Mouse (Mus musculus) adrenal gland, postnatal 36 days (tissue): ENCODE results near the gene Ddx46. TPM values are rescaled to one million over a fixed set of nuclear protein-coding genes. Genes with fewer than 3 reads are reported as not detected.
"Not testable (repeated sequence)": the region's sequence is repeated elsewhere in the genome, so short reads cannot be mapped to it uniquely, and the experiment has no call there.

Experiments used
- DNase-seq, 2 experiments: peaks; one replicate each; pipeline ENCODE4 v3.0.0; 2021; ENCODE audit warnings: mixed read lengths in 1 of 2
- long read RNA-seq, 2 experiments: library from polyadenylated mRNA; stranded (forward); transcript quantifications; one replicate each; pipeline ENCODE4 v2.0.0; 2021; ENCODE audit warnings: borderline sequencing depth in 2 of 2
- total RNA-seq, 2 experiments: library from RNA; stranded (reverse); gene quantifications; 2 replicates each; pipeline ENCODE4 v1.2.3; 2021

The Ddx46 gene
- total RNA-seq, result 10 to 100 TPM; 36.5 to 42.6 TPM
- long read RNA-seq, experiment 1, full-length matches to known transcripts, result 5 of 29 reads
- long read RNA-seq, experiment 1, partial matches to known transcripts, result 21 of 29 reads
- long read RNA-seq, experiment 1, other reads (novel, unspliced or antisense), result 3 of 29 reads
- long read RNA-seq, experiment 2, full-length matches to known transcripts, result 4 of 7 reads
- long read RNA-seq, experiment 2, partial matches to known transcripts, result 1 of 7 reads
- long read RNA-seq, experiment 2, other reads (novel, unspliced or antisense), result 2 of 7 reads

GRCm38 (mm10) chr13:55634639-55635127 is at the start of gene Ddx46:
Ddx46 (plus strand) TSS chr13:55635027.
- peak; percentile 92 to 95 for DNase-seq

DNA sequence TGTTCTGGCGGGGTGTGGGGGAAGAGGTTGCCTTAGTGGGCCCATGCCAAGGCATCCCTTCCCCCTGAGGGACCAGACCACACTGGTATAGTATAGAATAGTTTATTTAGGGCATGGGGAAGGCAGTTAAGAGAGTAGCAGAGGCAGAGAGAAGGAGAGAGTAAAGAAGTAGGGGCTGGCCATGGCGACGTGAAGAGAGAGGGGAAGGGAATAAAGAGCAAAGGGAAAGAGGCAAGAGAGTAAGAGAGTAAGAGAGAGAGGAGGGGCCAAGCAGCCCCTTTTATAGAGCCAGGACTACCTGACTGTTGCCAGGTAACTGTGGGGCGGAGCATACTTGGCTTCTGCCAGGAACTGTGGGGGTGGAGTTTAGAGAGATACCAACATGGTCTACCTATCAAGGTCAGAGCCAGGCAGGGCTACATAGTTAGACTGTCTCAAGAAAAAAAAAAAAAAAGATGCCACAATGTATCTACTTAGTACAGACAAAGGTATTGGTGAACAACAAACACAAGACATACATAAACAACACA is 42.8 kb upstream of the Ddx46 start:
- no peak for DNase-seq

GRCm38 (mm10) chr13:55592512-55593253 is 42.1 kb upstream of the Ddx46 start:
- peak; percentile 98 to 99 for DNase-seq

GRCm38 (mm10) chr13:55593254-55593747 is 41.5 kb upstream of the Ddx46 start:
- no peak for DNase-seq

DNA sequence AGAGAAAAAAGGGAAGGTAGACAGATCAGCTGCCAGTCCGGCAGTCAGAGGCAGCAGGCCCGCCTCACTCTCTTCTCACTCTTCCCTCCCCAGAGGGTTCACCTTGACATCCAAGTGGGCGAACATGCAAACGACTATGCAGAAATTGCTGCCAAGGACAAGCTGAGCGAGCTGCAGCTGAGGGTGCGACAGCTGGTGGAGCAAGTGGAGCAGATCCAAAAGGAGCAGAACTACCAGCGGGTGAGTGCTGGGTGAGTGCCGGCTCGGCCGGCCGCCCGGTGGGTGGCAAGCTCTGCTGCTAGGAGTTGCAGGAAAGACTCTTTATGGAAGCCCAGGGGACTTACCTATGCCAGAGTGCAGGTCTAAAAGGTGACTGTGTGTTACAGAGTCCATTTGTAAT is 39.5 kb upstream of the Ddx46 start:
- peak; percentile 59 to 63 for DNase-seq

DNA sequence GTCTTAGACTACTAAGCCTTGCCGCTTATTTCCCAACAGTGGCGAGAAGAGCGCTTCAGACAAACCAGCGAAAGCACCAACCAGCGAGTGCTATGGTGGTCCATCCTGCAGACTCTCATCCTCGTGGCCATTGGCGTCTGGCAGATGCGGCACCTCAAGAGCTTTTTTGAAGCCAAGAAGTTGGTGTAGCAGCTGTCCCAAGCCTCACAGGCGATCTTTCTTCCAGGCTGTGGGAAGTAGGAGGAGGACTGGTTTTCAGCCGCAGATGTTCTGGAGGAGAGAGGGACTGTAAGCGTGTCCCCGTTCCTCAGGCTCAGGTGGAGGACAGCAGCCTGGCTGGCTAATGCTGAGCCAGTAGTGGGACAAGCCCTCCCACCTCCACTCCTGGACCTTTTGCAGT is 38.0 kb upstream of the Ddx46 start:
- no peak for DNase-seq

GRCm38 (mm10) chr13:55599566-55600540 is 35.0 kb upstream of the Ddx46 start, which contains the start of gene B4galt7:
B4galt7 (plus strand) TSS chr13:55599896.
- peak; percentile 91 to 93 for DNase-seq

GRCm38 (mm10) chr13:55600657-55601056 is 34.2 kb upstream of the Ddx46 start:
- no peak for DNase-seq

DNA sequence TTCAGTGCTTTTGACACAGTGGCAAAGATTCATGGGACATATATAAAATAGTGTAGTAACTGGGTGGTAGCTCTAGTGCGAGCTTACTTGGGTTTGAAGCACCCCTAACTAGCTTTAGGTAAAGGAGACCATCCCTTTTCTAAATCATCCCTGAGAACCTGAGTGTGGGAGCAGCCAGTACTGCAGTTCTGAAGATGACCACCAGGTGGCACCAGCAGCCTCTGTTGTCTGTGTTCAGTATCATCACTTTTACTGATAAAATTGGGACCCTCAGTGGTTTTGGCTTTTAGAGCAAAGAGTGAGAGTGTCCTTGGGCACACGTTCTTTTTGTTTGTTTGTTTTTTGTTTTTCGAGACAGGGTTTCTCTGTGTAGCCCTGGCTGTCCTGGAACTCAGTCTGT is 33.2 kb upstream of the Ddx46 start:
- peak; percentile 81 to 89 for DNase-seq

DNA sequence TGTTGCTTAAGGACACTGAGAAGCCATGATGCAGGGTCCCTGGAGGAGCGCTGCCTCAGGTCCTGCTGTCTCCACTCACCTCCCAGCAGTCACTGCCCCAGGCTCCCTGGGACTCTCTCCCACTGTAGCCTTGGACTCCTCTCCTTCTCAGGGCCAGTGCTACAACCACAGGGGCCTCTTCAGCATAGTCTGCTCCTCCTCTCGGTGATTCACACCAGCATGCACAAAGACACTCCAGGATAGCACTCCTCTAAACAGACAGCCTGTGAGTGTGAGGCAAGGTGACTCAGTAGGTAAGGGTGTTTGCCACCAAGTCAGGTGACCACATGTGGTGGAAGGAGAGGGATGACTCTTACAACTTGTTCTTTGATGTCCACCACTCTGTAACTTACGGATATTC is 30.2 kb upstream of the Ddx46 start:
- peak; percentile 17 to 49 for DNase-seq

DNA sequence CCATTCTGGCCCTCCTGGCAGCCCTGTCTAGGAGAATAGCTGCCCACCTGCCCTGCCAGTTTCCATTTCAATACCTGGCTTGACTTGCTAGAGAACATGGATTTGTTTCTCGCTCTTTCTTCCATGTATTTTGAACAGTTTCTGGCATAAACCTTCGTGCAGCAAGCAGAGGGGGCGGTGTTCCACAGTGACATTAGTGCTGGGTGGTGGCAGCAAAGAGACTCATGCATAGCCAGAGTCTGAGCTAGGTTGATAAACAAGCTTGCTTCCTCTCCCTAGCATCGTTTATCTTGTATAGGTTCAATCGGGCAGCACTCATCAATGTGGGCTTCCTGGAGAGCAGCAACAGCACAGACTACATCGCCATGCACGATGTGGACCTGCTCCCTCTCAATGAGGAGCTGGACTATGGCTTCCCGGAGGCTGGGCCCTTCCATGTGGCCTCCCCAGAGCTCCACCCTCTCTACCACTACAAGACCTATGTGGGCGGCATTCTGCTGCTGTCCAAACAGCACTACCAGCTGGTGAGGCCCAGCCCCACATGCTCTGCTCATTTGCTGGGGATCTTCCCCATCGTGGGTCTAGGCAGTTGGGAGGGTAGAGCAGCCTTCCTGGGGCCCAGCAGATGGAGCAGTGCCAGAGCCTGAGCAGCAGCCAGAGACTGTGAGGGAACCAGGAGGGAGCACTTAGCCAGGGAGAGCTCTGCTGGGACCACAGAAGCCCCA is 27.8 kb upstream of the Ddx46 start:
- no peak for DNase-seq

DNA sequence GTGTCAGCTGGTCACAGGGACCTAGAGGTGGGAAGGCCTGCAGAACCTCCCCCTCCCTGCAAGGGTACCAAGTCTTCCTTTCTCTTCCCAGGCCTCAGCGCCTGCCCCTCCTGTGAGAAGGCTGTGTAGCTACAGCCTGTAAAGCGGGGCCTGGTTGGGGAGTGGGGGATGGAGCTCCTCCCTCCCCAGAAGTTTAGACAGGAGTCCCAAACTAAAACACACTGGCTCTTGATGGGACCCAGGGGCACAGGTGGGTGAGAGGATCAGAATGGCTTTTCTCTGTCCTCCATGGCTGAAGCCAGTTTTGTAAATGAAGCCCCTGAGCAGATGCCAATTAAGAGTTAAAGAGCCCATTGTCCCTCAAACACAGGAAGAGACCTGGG is 27.2 kb upstream of the Ddx46 start:
- no peak for DNase-seq

- no peak for DNase-seq
Measured at GRCm38 (mm10) chr13:55611996-55612395, 22.8 kb upstream of the Ddx46 start.

DNA sequence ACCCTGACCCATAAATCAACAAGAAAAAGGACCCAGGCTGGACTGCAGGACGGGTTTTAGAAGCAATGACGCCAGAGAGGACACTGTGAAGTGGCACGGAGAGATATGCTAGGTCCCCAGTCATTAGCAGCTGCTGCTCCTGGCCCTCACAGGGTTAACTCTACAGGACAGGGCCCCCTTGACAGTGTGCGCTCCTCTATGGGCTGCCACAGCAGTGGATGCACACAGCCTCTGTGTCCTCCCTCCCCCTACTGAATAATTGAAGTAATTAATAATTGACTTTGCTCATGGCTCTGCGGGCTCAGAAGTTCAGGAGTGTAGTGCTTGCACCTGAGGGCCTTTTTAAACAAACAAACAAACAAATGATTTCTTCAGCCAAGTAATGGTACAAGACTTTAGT is 21.4 kb upstream of the Ddx46 start:
- no peak for DNase-seq

- DNase-seq, result no peak
Measured at GRCm38 (mm10) chr13:55619328-55619727, 15.5 kb upstream of the Ddx46 start.

GRCm38 (mm10) chr13:55620275-55620674 is 14.6 kb upstream of the Ddx46 start:
- DNase-seq, result no peak

DNA sequence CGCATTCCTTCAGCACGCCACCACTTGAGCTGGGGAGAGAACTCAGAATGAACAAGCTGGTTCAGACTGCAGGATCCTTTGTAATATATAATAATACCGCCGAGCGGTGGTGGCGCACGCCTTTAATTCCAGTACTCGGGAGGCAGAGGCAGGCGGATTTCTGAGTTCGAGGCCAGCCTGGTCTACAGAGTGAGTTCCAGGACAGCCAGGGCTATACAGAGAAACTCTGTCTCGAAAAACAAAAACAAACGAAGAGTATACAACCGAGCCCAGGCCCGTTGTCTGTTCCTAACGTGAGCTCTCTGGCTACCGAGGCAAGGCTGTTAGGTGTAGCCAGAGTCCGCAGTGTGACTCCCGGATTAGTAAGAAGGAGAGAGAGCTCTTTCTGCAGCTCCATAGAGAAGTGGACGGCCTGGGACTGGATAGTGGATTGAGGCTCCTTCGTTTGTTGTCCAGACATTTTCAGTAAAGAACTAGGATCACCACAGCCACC is 12.6 kb upstream of the Ddx46 start:
- not testable (repeated sequence) for DNase-seq

DNA sequence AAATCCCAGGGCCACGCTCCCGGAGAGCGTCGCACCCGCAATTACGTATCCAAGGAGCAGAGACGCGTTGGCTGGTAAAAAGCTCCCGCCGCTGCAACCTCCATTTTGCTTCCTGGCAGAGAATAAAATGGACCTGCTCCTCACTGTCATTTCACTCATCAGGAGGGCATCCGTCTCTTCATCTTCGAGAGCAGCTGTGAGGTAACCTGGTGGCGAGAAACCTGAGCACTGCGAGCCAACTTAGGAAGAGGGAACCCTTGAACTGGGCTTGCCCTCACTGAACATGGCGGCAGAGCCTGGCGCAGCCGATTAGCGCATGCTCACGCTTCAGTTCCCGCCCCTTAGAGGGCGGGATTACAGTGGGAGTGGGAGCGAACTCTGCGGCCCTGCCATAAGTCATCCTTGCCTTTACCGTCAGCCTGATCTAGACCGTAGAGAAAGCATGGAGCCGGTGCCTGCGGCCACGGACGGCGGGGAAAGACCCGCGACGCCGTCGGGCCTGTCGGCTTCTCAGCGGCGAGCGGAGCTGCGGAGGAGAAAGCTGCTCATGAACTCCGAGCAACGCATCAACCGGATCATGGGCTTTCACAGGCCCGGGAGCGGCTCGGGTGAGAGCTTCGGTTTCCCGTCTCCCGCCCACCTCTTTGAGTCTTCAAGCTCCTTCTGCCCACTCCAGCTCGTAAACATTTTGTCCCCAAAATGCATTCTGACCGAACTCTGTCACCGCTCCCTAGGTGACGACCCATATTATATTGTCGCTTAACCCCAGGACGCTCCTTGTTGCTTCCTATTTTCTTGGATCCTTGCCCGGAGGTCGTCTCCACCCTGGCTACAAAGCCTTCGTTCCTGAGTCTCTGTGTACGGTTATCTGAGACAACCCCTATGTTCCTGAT is 11.9 kb upstream of the Ddx46 start, which contains the start of gene Caml:
Gene Caml, plus strand, starts transcription at position 357 of the 893 bp plus-strand sequence.
- DNase-seq, result peak; percentile 91 to 92

DNA sequence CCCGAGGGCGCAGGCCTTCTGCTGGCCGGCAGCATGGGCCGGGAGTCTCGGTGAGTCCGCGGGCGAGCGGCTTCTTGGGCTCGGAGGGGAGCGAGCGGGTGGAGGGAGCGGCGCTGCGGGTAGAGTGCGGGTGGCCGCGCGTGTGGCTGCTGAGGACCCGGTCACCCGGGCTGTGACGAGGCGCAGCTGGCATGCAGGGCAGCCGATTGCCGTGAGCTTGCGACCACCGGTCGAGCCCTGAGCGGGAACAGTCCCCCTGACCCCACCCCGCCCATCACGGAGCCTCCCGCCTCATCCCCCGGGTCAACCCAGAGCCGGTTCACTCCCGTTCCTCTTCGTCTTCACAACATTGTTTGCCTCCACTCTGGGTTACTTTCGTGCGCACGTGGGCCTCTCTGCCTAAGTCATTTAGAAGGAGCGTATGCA is 332 bp downstream of the Ddx46 start:
- peak in 1 of 2 experiments; percentile 2 for DNase-seq
